In the genomic region with DNA sequence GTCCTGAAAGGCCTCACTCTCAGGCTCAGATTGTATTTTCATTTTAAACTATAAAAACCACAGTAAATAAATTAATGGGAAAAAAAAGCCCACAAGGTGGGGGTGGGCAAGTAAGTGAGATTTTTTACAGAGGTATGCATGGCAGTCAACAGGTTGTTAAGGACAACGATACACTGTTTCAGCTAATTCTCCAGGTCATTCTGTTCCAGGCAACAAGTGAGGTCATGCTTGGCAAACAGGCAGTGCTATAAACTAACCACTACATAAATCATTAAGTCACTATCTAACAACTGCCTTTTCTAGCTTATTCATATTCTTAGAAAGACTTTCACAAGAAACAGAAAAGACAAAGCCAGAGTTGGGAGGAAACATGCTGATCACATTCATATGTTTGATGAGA, we compare ENCODE assay signal across 30 mouse cellular contexts. TPM values are rescaled to one million over a fixed set of nuclear protein-coding genes. Genes with fewer than 3 reads are reported as not detected.
DNase-seq lines count a peak whose midpoint lies in the region.
"Had no signal": no experiment of that assay in that cellular context is flagged by ENCODE, and none has a peak within 500 bp of the region (broad histone marks: within the 10 kb centered on the region; RNA-seq: fewer than 3 reads in every experiment).

No protein-coding gene starts in this region.

- no peaks in the 10 kb centered on the region for H3K27me3 ChIP-seq in heart, embryonic 10.5 days (ENCODE audit: insufficient read depth, poor library complexity, severe bottlenecking)
- H3K27me3 ChIP-seq: hindbrain, embryonic 12.5 days had no signal

- H3K36me3 ChIP-seq in heart, embryonic 10.5 days = peaks cover 15% of the 10 kb centered on the region
- H3K36me3 ChIP-seq: hindbrain, embryonic 12.5 days had no signal

- H3K4me1 ChIP-seq in heart, embryonic 10.5 days = 0 out of 2 replicates have a peak, but pooled peaks cover 3% of the 10 kb centered on the region

- no peak overlapping the region for H3K27ac ChIP-seq in heart, embryonic 10.5 days
- H3K27ac ChIP-seq: heart, adult 2 months; hindbrain, embryonic 12.5 days; left cerebral cortex, adult 2 months had no signal

- no peak overlapping the region for H3K4me3 ChIP-seq in heart, embryonic 10.5 days
- H3K4me3 ChIP-seq: heart, adult 2 months; hindbrain, embryonic 12.5 days; left cerebral cortex, adult 2 months had no signal

- no peaks in the 10 kb centered on the region for H3K9me3 ChIP-seq in heart, embryonic 10.5 days
- H3K9me3 ChIP-seq: hindbrain, embryonic 12.5 days had no signal

- DNase-seq in adrenal gland, adult 2 months = peak; percentile 59
- no peak for DNase-seq in adrenal gland, adult 8-10 months
- peak; percentile 61 for DNase-seq in heart, adult 11 months
- DNase-seq in heart, embryonic 10.5 days (ENCODE audit: low spot score) = no peak
- DNase-seq in urinary bladder, postnatal 14 days (ENCODE audit: low spot score) = peak; percentile 29
- DNase-seq in urinary bladder, postnatal 36 days (ENCODE audit: low spot score in 2 of 2) = no peak
- DNase-seq in testis, postnatal 14 days (ENCODE audit: low spot score) = no peak
- DNase-seq: cerebellum, adult 2 months; gastrocnemius, postnatal 10 days; heart, adult 2 months; kidney, postnatal 4 days; layer of hippocampus, adult 9-11 months; lung, adult 18-20 months; lung, postnatal 10 days; right cerebral cortex, postnatal 14 days; spleen, adult 18-20 months; thymus, postnatal 25 days had no signal

- 95% methylated on average over 1 of the region's 1 CpGs for WGBS in heart, embryonic 10.5 days

RNA-seq across cellular contexts. Expression of a gene that starts 5.4 kb away (rescaled TPM):
- 10 to 100 TPM; 10.3 to 12.7 TPM for total RNA-seq in adrenal gland, adult 2 months (2021)
- 1.2 and 2.0 TPM in 2 replicates for polyA plus RNA-seq in adrenal gland, adult 2 months (2012; rRNA removed)
- 10 to 100 TPM; 12.7 to 21.8 (median 15.5) TPM for total RNA-seq in adrenal gland, adult 8-10 months (2022)
- 11.7 and 14.4 TPM in 2 replicates for polyA plus RNA-seq in heart, embryonic 10.5 days (2016; fragmentation: Nextera tagmentation; extraction: Ambion mirVana)

RNA-seq across cellular contexts. Expression of a gene that starts 42.2 kb away (rescaled TPM):
- total RNA-seq in adrenal gland, adult 2 months (2021) = not detected
- polyA plus RNA-seq in adrenal gland, adult 2 months (2012; rRNA removed) = 4.5 TPM in 1 of 2 replicates, not detected in the other
- total RNA-seq in adrenal gland, adult 8-10 months (2022) = under 1 TPM in 1 of 4 experiments, not detected in 3; 0.73 TPM
- polyA plus RNA-seq in heart, embryonic 10.5 days (2016; fragmentation: Nextera tagmentation; extraction: Ambion mirVana) = not detected in 2 replicates
- total RNA-seq: left cerebral cortex, adult 2 months; left cerebral cortex, postnatal 36 days; liver, adult 2 months; midbrain, postnatal 0 days had no signal
- polyA plus RNA-seq: CD4-positive, CD25-positive, alpha-beta regulatory T cell, adult 4 months; cerebellum, adult 2 months; embryonic facial prominence, embryonic 14.5 days; forebrain, embryonic 14.5 days; heart, embryonic 14.5 days; hindbrain, embryonic 12.5 days; intestine, postnatal 0 days; kidney, embryonic 14.5 days; midbrain, embryonic 11.5 days; midbrain, postnatal 0 days; neural tube, embryonic 14.5 days had no signal

Comparison
In these comparisons a context has a peak if more than half of its experiments do, and no peak if none do; other contexts are left out.
1. DNase-seq: peak in adrenal gland, adult 2 months (single experiment), heart, adult 11 months (single experiment) and urinary bladder, postnatal 14 days (single experiment); none in adrenal gland, adult 8-10 months (single experiment), heart, embryonic 10.5 days (single experiment), urinary bladder, postnatal 36 days (0 of 2) and testis, postnatal 14 days (single experiment).